Mouse (Mus musculus) thymus, adult 2 months (tissue): ENCODE results near the gene Cryzl2.

Experiments
- CTCF ChIP-seq: fragments of 200-500 bp; IDR thresholded peaks from 2 replicates; pipeline ENCODE4 v1.5.1; 2012; ENCODE audit warnings: mild to moderate bottlenecking, control low read depth, low read length, moderate library complexity, borderline replicate concordance; ENCODE audit not compliant: control insufficient read depth, poor library complexity, insufficient read depth; ENCODE audit errors: extremely low read depth
- POLR2A ChIP-seq: fragments of 200-500 bp; IDR thresholded peaks from 2 replicates; pipeline ENCODE4 v1.6.1; 2012; ENCODE audit warnings: mild to moderate bottlenecking, low read length, control low read depth, moderate library complexity; ENCODE audit not compliant: control insufficient read depth, poor library complexity, insufficient read depth; ENCODE audit errors: extremely low read depth

- TF ChIP-seq POLR2A = no peak
- TF ChIP-seq CTCF = no peak
These were observed 21.7 kb downstream of the Cryzl2 start for GRCm38 (mm10) chr1:157480090-157480489.
